In genomic region chr12:94420918-94421317, GRCm38 (mm10) we compare ENCODE assay signal across 9 mouse cellular contexts.
A peak's percentile ranks its signal among the peaks of the same experiment; 100 is the strongest.
DNase-seq lines count a peak whose midpoint lies in the region; ATAC-seq lines count a peak whose summit lies in the region.
"Had no signal": no experiment of that assay in that cellular context is flagged by ENCODE, and none has a peak within 500 bp of the region (broad histone marks: within the 10 kb centered on the region; RNA-seq: fewer than 3 reads in every experiment).

No protein-coding gene starts in this region.

- no peak overlapping the region for H3K27ac ChIP-seq in liver, embryonic 16.5 days (ENCODE audit: low read length)

- no peaks in the 10 kb centered on the region for H3K36me3 ChIP-seq in liver, embryonic 16.5 days (ENCODE audit: control insufficient read depth, insufficient read depth)

- no peaks in the 10 kb centered on the region for H3K9me3 ChIP-seq in liver, embryonic 16.5 days (replicated peaks; ENCODE audit: control insufficient read depth, low read length)

- H3K27me3 ChIP-seq in liver, embryonic 16.5 days (ENCODE audit: control insufficient read depth, insufficient read depth, low read depth, low read length): no peaks in the 10 kb centered on the region

- ATAC-seq in liver, embryonic 16.5 days (ENCODE audit: low read depth): 0 out of 2 replicates have a peak, but pooled peaks have one; percentile 21
- no peak for ATAC-seq in megakaryocyte-erythroid progenitor cell, adult 5-6 weeks (replicated peaks; ENCODE audit: low FRiP score, low TSS enrichment, poor library complexity, severe bottlenecking)

- WGBS in liver, embryonic 16.5 days (ENCODE audit: insufficient replicate concordance): 22% methylated on average over 5 of the region's 5 CpGs

- peak; percentile 22 for DNase-seq in embryo, embryonic 10.5 days (ENCODE audit: low spot score)
- no peak for DNase-seq in embryo, embryonic 11 days
- peak; percentile 2 for DNase-seq in NIH3T3 (ENCODE audit: low read depth)
- peak; percentile 52 to 61 for DNase-seq in heart, postnatal 10 days
- no peak for DNase-seq in spleen, postnatal 10 days (ENCODE audit: low spot score in 2 of 2)
- DNase-seq in right cerebral cortex, postnatal 14 days: no peak
- DNase-seq: midbrain, embryonic 14.5 days had no signal

- no peak overlapping the region for H3K9ac ChIP-seq in liver, embryonic 16.5 days (ENCODE audit: low read depth, low read length)

- H3K4me1 ChIP-seq in liver, embryonic 16.5 days (ENCODE audit: control insufficient read depth, low read depth, low read length): no peaks in the 10 kb centered on the region

- H3K4me2 ChIP-seq in liver, embryonic 16.5 days (ENCODE audit: low read depth, low read length): no peak overlapping the region

- no peak overlapping the region for H3K4me3 ChIP-seq in liver, embryonic 16.5 days (ENCODE audit: low read depth, low read length)

- intact Hi-C loops in heart, postnatal 10 days (cut with DNase I): loop anchor here (2.0 to 10.0 kb wide), 3 partner anchors 68 to 1274 kb away; partner anchors contain the start of gene Flrt2

Comparison
In these comparisons a context has a peak if more than half of its experiments do, and no peak if none do; other contexts are left out.
1. DNase-seq: peak in embryo, embryonic 10.5 days (single experiment), NIH3T3 (single experiment) and heart, postnatal 10 days (2 of 2); none in embryo, embryonic 11 days (single experiment), spleen, postnatal 10 days (0 of 2) and right cerebral cortex, postnatal 14 days (single experiment).